10 mouse cellular contexts compared by ENCODE assay signal in the genomic region with DNA sequence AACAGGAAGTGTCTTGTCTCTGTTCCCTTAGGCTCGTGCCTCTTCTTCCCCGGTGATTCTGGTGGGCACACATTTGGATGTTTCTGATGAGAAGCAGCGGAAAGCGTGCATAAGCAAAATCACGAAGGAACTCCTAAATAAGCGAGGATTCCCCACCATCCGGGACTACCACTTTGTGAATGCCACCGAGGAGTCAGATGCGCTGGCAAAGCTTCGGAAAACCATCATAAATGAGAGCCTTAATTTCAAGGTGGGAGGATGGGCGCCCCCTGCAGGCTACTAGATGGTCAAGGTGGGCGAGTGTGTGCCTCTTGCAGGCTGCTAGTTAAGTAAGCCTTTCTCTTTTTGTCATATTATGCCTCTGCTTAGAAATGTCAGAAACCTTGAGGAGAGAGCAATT.
A peak's percentile ranks its signal among the peaks of the same experiment; 100 is the strongest.
DNase-seq lines count a peak whose midpoint lies in the region; ATAC-seq lines count a peak whose summit lies in the region.
"Had no signal": no experiment of that assay in that cellular context is flagged by ENCODE, and none has a peak within 500 bp of the region (broad histone marks: within the 10 kb centered on the region; RNA-seq: fewer than 3 reads in every experiment).

No protein-coding gene starts in this region.

- H3K36me3 ChIP-seq in forebrain, embryonic 14.5 days (ENCODE audit: control insufficient read depth, insufficient read depth, low read length) = no peaks in the 10 kb centered on the region
- no peaks in the 10 kb centered on the region for H3K36me3 ChIP-seq in forebrain, embryonic 12.5 days (replicated peaks)

- peak; percentile 54 for DNase-seq in forebrain, embryonic 14.5 days (ENCODE audit: low spot score)
- peak; percentile 7 for DNase-seq in ovary, postnatal 14 days (ENCODE audit: low spot score)
- no peak for DNase-seq in ovary, postnatal 10 days (ENCODE audit: low spot score)
- DNase-seq in embryo, embryonic 10 days (ENCODE audit: low spot score) = peak; percentile 30
- DNase-seq in layer of hippocampus, postnatal 25 days (ENCODE audit: extremely low spot score in 1 of 2, low spot score in 1 of 2) = peak; percentile 40 to 65
- peak; percentile 58 for DNase-seq in retina, embryonic 14.5 days (ENCODE audit: low spot score)
- no peak for DNase-seq in yolk sac, embryonic 10.5 days (ENCODE audit: low spot score)

- no peak for ATAC-seq in forebrain, embryonic 14.5 days
- ATAC-seq in forebrain, embryonic 12.5 days (ENCODE audit: low FRiP score) = no peak

- no peak overlapping the region for H3K4me3 ChIP-seq in forebrain, embryonic 14.5 days (ENCODE audit: low read depth, low read length)
- H3K4me3 ChIP-seq in forebrain, embryonic 12.5 days (replicated peaks) = no peak overlapping the region

- 59% methylated on average over 12 of the region's 12 CpGs for WGBS in forebrain, embryonic 14.5 days
- WGBS in forebrain, embryonic 12.5 days = 67% methylated on average over 12 of the region's 12 CpGs

- no peak overlapping the region for H3K4me2 ChIP-seq in forebrain, embryonic 14.5 days (ENCODE audit: low read length)
- H3K4me2 ChIP-seq in forebrain, embryonic 12.5 days = no peak overlapping the region

- H3K27ac ChIP-seq in forebrain, embryonic 14.5 days (ENCODE audit: low read depth, low read length) = no peak overlapping the region
- H3K27ac ChIP-seq in forebrain, embryonic 12.5 days = no peak overlapping the region
- H3K27ac ChIP-seq: macrophage had no signal

- H3K27me3 ChIP-seq in forebrain, embryonic 14.5 days (replicated peaks; ENCODE audit: control insufficient read depth, insufficient read depth, low read length) = no peaks in the 10 kb centered on the region
- no peaks in the 10 kb centered on the region for H3K27me3 ChIP-seq in forebrain, embryonic 12.5 days
- H3K27me3 ChIP-seq: CH12.LX had no signal

- no peaks in the 10 kb centered on the region for H3K9me3 ChIP-seq in forebrain, embryonic 14.5 days (replicated peaks; ENCODE audit: control insufficient read depth, low read length)
- H3K9me3 ChIP-seq in forebrain, embryonic 12.5 days = no peaks in the 10 kb centered on the region

- H3K4me1 ChIP-seq in forebrain, embryonic 14.5 days (ENCODE audit: control insufficient read depth, insufficient read depth, low read length) = 0 out of 2 replicates have a peak, but pooled peaks cover 2% of the 10 kb centered on the region
- 0 out of 2 replicates have a peak, but pooled peaks cover 4% of the 10 kb centered on the region for H3K4me1 ChIP-seq in forebrain, embryonic 12.5 days

- no peak overlapping the region for H3K9ac ChIP-seq in forebrain, embryonic 14.5 days (ENCODE audit: low read length)
- H3K9ac ChIP-seq in forebrain, embryonic 12.5 days = no peak overlapping the region

Comparison
In these comparisons a context has a peak if more than half of its experiments do, and no peak if none do; other contexts are left out.
1. DNase-seq: peak in forebrain, embryonic 14.5 days (single experiment), ovary, postnatal 14 days (single experiment), embryo, embryonic 10 days (single experiment), layer of hippocampus, postnatal 25 days (2 of 2) and retina, embryonic 14.5 days (single experiment); none in ovary, postnatal 10 days (single experiment) and yolk sac, embryonic 10.5 days (single experiment).